Mouse (Mus musculus) lung, embryonic 15.5 days (tissue): ENCODE measurements at regions not wholly inside any gene's neighbourhood (a gene's known extent, or its start where the extent isn't known, plus 50 kb on each side); places are given as distances from the start of the nearest gene placed in this dataset.

Experiments used
- ATAC-seq: fragments of 200-750 bp; cut with Nextera tagmentation; 2 replicates; pipeline ENCODE4 v1.8.0; 2017; ENCODE audit warnings: moderate number of reproducible peaks, borderline replicate concordance; ENCODE audit not compliant: low FRiP score, low TSS enrichment; ENCODE audit errors: extremely low read depth
- H3K27ac ChIP-seq: fragments of 300-500 bp; sonication (generic); 2 replicates; pipeline ENCODE4 v1.5.1; 2015; ENCODE audit warnings: moderate library complexity, mild to moderate bottlenecking, inconsistent platforms
- H3K27me3 ChIP-seq: fragments of 300-500 bp; sonication (generic); 2 replicates; pipeline ENCODE4 v1.6.1; 2015; ENCODE audit warnings: inconsistent platforms
- H3K36me3 ChIP-seq: fragments of 300-500 bp; sonication (generic); 2 replicates; pipeline ENCODE4 v1.6.1; 2015; ENCODE audit warnings: inconsistent platforms
- H3K4me1 ChIP-seq: fragments of 300-500 bp; sonication (generic); 2 replicates; pipeline ENCODE4 v1.6.1; 2015; ENCODE audit warnings: inconsistent platforms
- H3K4me2 ChIP-seq: fragments of 300-500 bp; sonication (generic); 2 replicates; pipeline ENCODE4 v1.6.1; 2015; ENCODE audit warnings: inconsistent platforms, mild to moderate bottlenecking, moderate library complexity
- H3K4me3 ChIP-seq: fragments of 300-500 bp; sonication (generic); 2 replicates; pipeline ENCODE4 v1.5.1; 2015; ENCODE audit warnings: mild to moderate bottlenecking, inconsistent platforms
- H3K9ac ChIP-seq: fragments of 300-500 bp; sonication (generic); 2 replicates; pipeline ENCODE4 v1.6.1; 2015; ENCODE audit warnings: inconsistent platforms
- H3K9me3 ChIP-seq: fragments of 300-500 bp; sonication (generic); 2 replicates; pipeline ENCODE4 v1.6.1; 2016; ENCODE audit warnings: inconsistent platforms
- WGBS: fragments of 180-500 bp; shearing (Covaris S2); methylation state at CpG from one replicate; pipeline ENCODE4 v1.1.7; 2015; 5-methylcytosine and 5-hydroxymethylcytosine counted together

GRCm38 (mm10) chr2:137729871-137730270, 526.5 kb upstream of the Btbd3 start:
- 76% methylated on average over 6 of the region's 6 CpGs for WGBS
- Histone ChIP-seq H3K36me3 (no peaks in the 10 kb centered on the region), H3K4me1 (no peaks in the 10 kb centered on the region), H3K4me3 (no peak overlapping the region), H3K4me2 (no peak overlapping the region), H3K9ac (no peak overlapping the region), H3K9me3 (no peaks in the 10 kb centered on the region), H3K27ac (no peak overlapping the region), H3K27me3 (no peaks in the 10 kb centered on the region)
- no peak for ATAC-seq

GRCm38 (mm10) chr2:137729207-137729606, 527.2 kb upstream of the Btbd3 start:
- Histone ChIP-seq H3K36me3 (no peaks in the 10 kb centered on the region), H3K4me2 (no peak overlapping the region), H3K4me3 (no peak overlapping the region), H3K9ac (no peak overlapping the region), H3K27ac (no peak overlapping the region), H3K9me3 (no peaks in the 10 kb centered on the region), H3K4me1 (no peaks in the 10 kb centered on the region), H3K27me3 (no peaks in the 10 kb centered on the region)
- WGBS: 23% methylated on average over 4 of the region's 4 CpGs
- no peak for ATAC-seq

GRCm38 (mm10) chr2:137723651-137724050, 532.7 kb upstream of the Btbd3 start:
- Histone ChIP-seq H3K27me3 (no peaks in the 10 kb centered on the region), H3K4me3 (no peak overlapping the region), H3K27ac (no peak overlapping the region), H3K4me1 (no peaks in the 10 kb centered on the region), H3K36me3 (no peaks in the 10 kb centered on the region), H3K9ac (no peak overlapping the region), H3K9me3 (no peaks in the 10 kb centered on the region), H3K4me2 (no peak overlapping the region)
- 86% methylated on average over 1 of the region's 1 CpGs for WGBS
- ATAC-seq: no peak

- no peaks in the 10 kb centered on the region for H3K9me3 ChIP-seq
- no peak overlapping the region for H3K4me3 ChIP-seq
- no peak overlapping the region for H3K9ac ChIP-seq
- H3K27me3 ChIP-seq: no peaks in the 10 kb centered on the region
- H3K27ac ChIP-seq: no peak overlapping the region
- 64% methylated on average over 7 of the region's 7 CpGs for WGBS
- no peaks in the 10 kb centered on the region for H3K4me1 ChIP-seq
- H3K36me3 ChIP-seq: no peaks in the 10 kb centered on the region
- no peak overlapping the region for H3K4me2 ChIP-seq
- no peak for ATAC-seq
Observed at GRCm38 (mm10) chr2:137721767-137722424, 534.5 kb upstream of the Btbd3 start.

- no peak overlapping the region for H3K4me3 ChIP-seq
- no peak overlapping the region for H3K9ac ChIP-seq
- H3K27me3 ChIP-seq: no peaks in the 10 kb centered on the region
- H3K27ac ChIP-seq: no peak overlapping the region
- ATAC-seq: no peak
- H3K4me2 ChIP-seq: no peak overlapping the region
- WGBS: 75% methylated on average over 2 of the region's 2 CpGs
- H3K36me3 ChIP-seq: no peaks in the 10 kb centered on the region
- H3K4me1 ChIP-seq: no peaks in the 10 kb centered on the region
- no peaks in the 10 kb centered on the region for H3K9me3 ChIP-seq
Observed at GRCm38 (mm10) chr2:137715891-137716290, 540.5 kb upstream of the Btbd3 start.

- H3K4me1 ChIP-seq: no peaks in the 10 kb centered on the region
- WGBS: 14% methylated on average over 4 of the region's 4 CpGs
- no peak overlapping the region for H3K27ac ChIP-seq
- H3K36me3 ChIP-seq: no peaks in the 10 kb centered on the region
- no peak overlapping the region for H3K4me2 ChIP-seq
- H3K9me3 ChIP-seq: no peaks in the 10 kb centered on the region
- no peak for ATAC-seq
- no peak overlapping the region for H3K9ac ChIP-seq
- H3K4me3 ChIP-seq: no peak overlapping the region
- H3K27me3 ChIP-seq: no peaks in the 10 kb centered on the region
Observed at GRCm38 (mm10) chr2:137706528-137706988, 549.8 kb upstream of the Btbd3 start.

- Histone ChIP-seq H3K9ac (no peak overlapping the region), H3K27me3 (no peaks in the 10 kb centered on the region), H3K4me3 (no peak overlapping the region), H3K27ac (no peak overlapping the region), H3K4me1 (no peaks in the 10 kb centered on the region), H3K4me2 (no peak overlapping the region), H3K9me3 (no peaks in the 10 kb centered on the region), H3K36me3 (no peaks in the 10 kb centered on the region)
- 45% methylated on average over 14 of the region's 14 CpGs for WGBS
- ATAC-seq: no peak
Observed at GRCm38 (mm10) chr2:137705724-137706422, 550.5 kb upstream of the Btbd3 start.

- Histone ChIP-seq H3K36me3 (no peaks in the 10 kb centered on the region), H3K27me3 (no peaks in the 10 kb centered on the region), H3K27ac (no peak overlapping the region), H3K9me3 (no peaks in the 10 kb centered on the region), H3K4me2 (no peak overlapping the region), H3K4me1 (no peaks in the 10 kb centered on the region), H3K9ac (no peak overlapping the region), H3K4me3 (no peak overlapping the region)
- no peak for ATAC-seq
- 64% methylated on average over 12 of the region's 12 CpGs for WGBS
Observed at GRCm38 (mm10) chr2:137704948-137705723, 551.2 kb upstream of the Btbd3 start.

GRCm38 (mm10) chr2:137704565-137704947, 551.8 kb upstream of the Btbd3 start:
- WGBS: 60% methylated on average over 6 of the region's 6 CpGs

GRCm38 (mm10) chr2:137704051-137704450, 552.3 kb upstream of the Btbd3 start:
- no peak overlapping the region for H3K9ac ChIP-seq
- ATAC-seq: no peak
- no peaks in the 10 kb centered on the region for H3K4me1 ChIP-seq
- H3K4me3 ChIP-seq: no peak overlapping the region
- WGBS: 61% methylated on average over 3 of the region's 3 CpGs
- H3K9me3 ChIP-seq: no peaks in the 10 kb centered on the region
- no peak overlapping the region for H3K27ac ChIP-seq
- H3K36me3 ChIP-seq: no peaks in the 10 kb centered on the region
- H3K4me2 ChIP-seq: no peak overlapping the region
- H3K27me3 ChIP-seq: no peaks in the 10 kb centered on the region

More at GRCm38 (mm10) chr2:137704565-137704947, 551.8 kb upstream of the Btbd3 start:
- Histone ChIP-seq H3K4me3 (no peak overlapping the region), H3K4me1 (no peaks in the 10 kb centered on the region), H3K36me3 (no peaks in the 10 kb centered on the region), H3K4me2 (no peak overlapping the region), H3K27ac (no peak overlapping the region), H3K9me3 (no peaks in the 10 kb centered on the region), H3K9ac (no peak overlapping the region), H3K27me3 (no peaks in the 10 kb centered on the region)
- no peak for ATAC-seq

GRCm38 (mm10) chr2:137695885-137696284, 560.5 kb upstream of the Btbd3 start:
- Histone ChIP-seq H3K27ac (no peak overlapping the region), H3K27me3 (no peaks in the 10 kb centered on the region), H3K9me3 (no peaks in the 10 kb centered on the region), H3K9ac (no peak overlapping the region), H3K36me3 (no peaks in the 10 kb centered on the region), H3K4me1 (no peaks in the 10 kb centered on the region), H3K4me2 (no peak overlapping the region), H3K4me3 (no peak overlapping the region)
- no peak for ATAC-seq
- WGBS: 89% methylated on average over 5 of the region's 5 CpGs

GRCm38 (mm10) chr2:137694020-137694419, 562.3 kb upstream of the Btbd3 start:
- no peak for ATAC-seq

More at GRCm38 (mm10) chr2:137694020-137694419, 562.3 kb upstream of the Btbd3 start:
- Histone ChIP-seq H3K4me2 (no peak overlapping the region), H3K27ac (no peak overlapping the region), H3K27me3 (no peaks in the 10 kb centered on the region), H3K4me3 (no peak overlapping the region), H3K9ac (no peak overlapping the region), H3K36me3 (no peaks in the 10 kb centered on the region), H3K9me3 (no peaks in the 10 kb centered on the region), H3K4me1 (no peaks in the 10 kb centered on the region)
- WGBS: 68% methylated on average over 3 of the region's 3 CpGs
